Mouse (Mus musculus): ENCODE results near the gene Slc44a5.

Slc44a5 gene

GRCm38 (mm10) chr3:154171881-154172592, 198.8 kb downstream of the Slc44a5 start:
- peak; percentile 12 to 34 for DNase-seq (ENCODE audit: low spot score in 2 of 2)

- peak; percentile 8 to 23 for DNase-seq (ENCODE audit: low spot score in 2 of 2)
Observed at GRCm38 (mm10) chr3:154172593-154172965, 199.3 kb downstream of the Slc44a5 start.

DNA sequence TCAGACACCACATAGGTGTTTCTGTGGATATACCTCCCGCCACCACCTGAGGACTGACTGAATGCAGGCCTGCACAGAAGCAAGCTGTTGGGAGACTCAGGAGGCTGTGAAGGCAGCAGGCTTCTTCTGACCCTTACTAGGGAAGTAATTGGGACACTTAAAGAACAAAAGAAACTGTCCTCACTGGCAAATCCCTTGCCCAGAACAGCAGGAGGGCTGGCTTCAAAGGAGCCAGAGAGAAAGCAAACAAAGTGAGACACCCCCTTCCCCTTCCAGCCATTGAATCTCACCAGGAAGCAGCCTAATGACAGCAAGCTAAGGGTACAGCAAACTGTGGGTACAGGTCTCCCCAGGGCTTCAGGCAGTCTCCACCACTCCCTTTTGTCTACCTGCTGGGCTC, 200.3 kb downstream of the Slc44a5 start:
- DNase-seq (ENCODE audit: low spot score in 2 of 2): peak; percentile 10 to 33

DNA sequence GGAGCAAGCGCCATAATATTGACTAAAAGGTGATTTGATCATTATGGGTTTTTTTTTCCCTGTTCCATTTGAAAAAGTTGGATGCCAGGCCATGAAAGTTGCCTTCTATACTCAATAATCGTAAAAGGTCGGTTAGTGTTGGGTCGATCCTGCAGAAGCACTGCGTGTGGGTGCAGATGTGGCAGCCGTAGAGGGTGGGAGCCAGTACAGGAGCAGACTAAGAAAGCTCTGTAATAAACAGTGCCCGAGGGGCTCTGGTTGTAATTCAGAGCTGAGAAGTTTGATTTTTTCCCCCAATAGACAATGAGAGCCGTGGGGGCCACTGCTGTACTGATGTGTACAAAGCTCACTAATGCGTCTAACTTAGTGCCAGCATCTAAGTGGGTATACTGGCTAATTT, 200.8 kb downstream of the Slc44a5 start:
- DNase-seq (ENCODE audit: low spot score in 2 of 2): peak; percentile 3 to 50

DNA sequence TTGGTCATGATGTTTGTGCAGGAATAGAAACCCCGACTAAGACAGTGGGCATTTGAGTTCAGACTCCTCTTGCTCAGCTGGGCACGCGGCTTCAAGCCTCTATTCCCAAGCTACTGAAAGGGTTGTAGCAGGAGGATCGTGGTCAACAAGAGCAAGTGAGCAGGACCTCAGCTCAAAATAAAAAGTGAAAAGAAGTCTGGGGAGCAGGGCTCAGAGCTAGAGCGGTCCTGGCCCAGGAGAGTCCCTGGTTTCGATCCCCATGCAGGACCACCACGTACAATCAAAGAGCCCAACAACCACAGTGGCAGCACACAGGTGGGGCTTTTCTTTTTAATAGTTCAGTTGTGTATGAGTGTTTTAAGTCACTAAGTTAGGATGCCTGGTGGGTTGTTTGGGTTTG, 201.5 kb downstream of the Slc44a5 start:
- DNase-seq (ENCODE audit: low spot score in 2 of 2): peak; percentile 9 to 33

DNA sequence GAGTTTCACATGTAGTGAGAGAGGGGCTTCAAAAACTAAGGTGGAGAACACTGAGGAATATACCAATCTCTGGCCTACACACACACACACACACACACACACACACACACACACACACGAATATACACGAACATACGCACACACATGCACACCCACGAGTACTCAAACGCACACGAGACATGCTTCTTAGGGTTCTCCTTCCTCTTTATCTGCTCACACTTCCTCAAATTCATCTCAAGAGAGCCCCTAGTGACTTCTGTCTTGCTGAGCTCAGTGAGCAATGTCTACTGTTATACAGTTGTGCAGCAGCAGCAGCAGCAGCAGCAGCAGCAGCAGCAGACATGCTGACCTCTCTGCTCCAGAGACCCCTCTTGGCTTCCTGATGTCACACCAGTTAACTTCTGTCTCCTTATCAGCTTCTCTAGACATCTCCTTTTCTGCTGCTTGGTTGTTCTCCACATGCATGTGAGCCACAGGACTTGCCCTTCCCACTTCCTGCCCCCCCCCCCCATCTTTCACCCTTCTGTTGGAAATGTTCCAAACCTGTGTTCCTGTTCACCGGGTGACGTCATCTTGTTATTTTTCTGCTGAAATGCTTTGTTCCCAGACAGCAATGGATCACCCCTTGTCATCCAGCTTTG, 204.5 kb downstream of the Slc44a5 start:
- DNase-seq (ENCODE audit: low spot score in 2 of 2): peak; percentile 10 to 49

GRCm38 (mm10) chr3:154179423-154179920, 206.2 kb downstream of the Slc44a5 start:
- peak; percentile 4 to 8 for DNase-seq (ENCODE audit: low spot score in 2 of 2)

DNA sequence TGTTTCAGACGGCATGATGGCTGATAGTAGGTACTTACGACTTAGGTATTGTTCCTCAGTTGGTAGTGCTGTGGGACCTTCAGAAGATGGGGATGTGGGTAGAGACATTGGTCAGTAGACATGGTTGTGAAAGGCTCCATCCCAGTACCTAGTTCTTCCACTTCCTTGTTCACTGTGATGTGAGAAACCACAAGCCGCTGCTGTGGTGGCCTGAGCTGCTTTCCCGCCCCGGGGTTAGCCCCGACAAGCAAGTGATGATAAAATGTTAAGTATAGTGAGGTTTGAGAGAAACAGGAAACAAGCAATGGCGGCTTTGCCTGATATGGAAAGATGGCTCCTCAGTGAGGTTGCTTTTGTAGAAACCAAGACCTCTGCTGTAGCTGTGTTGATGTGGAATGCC, 209.8 kb downstream of the Slc44a5 start:
- DNase-seq (ENCODE audit: low spot score in 2 of 2): peak; percentile 3 to 44

- DNase-seq (ENCODE audit: low spot score in 2 of 2): no peak
Observed at GRCm38 (mm10) chr3:154183957-154184356, 210.7 kb downstream of the Slc44a5 start.

DNA sequence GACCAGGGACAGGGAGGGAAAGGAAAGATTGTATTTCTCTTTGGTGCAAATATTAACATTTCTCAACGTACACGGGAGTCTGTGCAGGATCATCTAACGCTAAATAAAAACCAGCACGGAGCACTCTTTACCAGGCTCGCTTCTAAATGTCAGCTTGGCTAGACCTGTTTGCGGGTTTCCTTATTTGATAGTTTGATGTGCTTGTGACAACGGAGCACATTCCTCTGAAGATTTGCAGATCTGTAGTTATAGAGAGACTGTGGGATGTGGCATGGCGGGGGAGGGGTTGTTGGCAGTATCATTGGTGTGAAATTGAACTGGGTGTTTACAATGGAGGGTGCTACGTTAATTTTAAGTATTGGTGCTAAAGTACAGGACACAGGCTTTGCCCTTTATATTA, 215.4 kb downstream of the Slc44a5 start:
- no peak for DNase-seq (ENCODE audit: low spot score in 2 of 2)

GRCm38 (mm10) chr3:154192328-154193030, 219.2 kb downstream of the Slc44a5 start:
- no peak for DNase-seq (ENCODE audit: low spot score in 2 of 2)

- no peak for DNase-seq (ENCODE audit: low spot score in 2 of 2)
Observed at GRCm38 (mm10) chr3:154193189-154193840, 220.1 kb downstream of the Slc44a5 start.

DNA sequence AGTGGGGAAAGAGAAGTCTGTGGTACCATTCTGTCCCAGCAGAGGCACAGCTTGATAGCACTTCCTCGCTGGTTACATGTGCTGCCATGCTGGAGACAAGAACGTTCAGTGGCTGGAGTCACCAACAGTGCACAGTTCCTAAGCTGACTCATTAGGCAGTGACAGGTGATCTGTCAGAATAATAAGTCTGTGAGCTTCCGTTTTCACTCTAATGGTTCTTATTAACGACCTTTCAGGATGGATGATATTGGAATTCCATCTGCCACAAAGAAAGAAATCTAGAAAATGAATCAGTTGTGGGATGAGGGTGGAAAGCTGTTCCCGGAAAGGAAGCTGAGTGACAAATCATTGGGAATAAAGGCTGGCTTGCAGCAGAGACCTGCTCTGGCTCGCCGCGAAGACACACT, 227.2 kb downstream of the Slc44a5 start:
- DNase-seq (ENCODE audit: low spot score in 2 of 2): no peak

DNA sequence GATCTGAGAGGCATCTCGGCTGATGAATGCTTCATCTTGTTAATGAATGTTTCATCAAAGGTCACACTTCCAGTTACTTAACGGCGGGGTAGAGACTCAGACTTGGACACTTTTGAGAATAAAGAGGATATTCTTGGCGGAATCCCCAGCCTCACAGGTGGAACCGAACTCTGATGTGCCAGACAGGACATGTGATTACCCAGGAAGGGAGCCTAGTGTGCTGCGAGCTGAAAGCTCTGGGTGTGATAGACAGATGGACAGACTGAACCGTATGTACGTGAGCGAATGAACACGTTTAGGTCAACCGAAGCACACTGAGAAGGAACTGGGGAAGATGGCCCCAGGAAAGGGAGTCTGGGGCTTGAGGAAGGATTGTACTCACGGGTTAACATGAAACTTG, 228.6 kb downstream of the Slc44a5 start:
- DNase-seq (ENCODE audit: low spot score in 2 of 2): no peak

DNA sequence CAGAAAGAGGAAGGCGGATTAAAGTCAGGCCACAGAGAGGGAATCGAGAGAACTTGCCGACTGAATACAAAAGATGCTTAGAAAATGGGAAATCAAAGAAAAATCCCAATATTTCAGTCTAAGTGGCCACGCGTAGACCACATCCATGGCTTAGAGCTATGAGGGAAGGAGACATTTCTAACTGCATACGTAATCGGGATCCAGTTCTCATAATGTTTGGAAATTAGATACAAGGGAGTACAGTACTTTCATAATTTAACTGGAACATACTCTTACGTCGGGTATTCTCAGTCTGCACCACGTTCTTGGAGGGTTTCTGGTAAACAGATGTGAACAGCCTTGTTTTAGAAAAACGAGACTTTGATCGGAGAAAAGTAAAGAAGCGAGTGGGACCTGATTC, 229.1 kb downstream of the Slc44a5 start:
- no peak for DNase-seq (ENCODE audit: low spot score in 2 of 2)

GRCm38 (mm10) chr3:154208479-154208878, 235.2 kb downstream of the Slc44a5 start:
- DNase-seq (ENCODE audit: low spot score in 2 of 2): no peak

- DNase-seq (ENCODE audit: low spot score in 2 of 2): no peak
Observed at GRCm38 (mm10) chr3:154209201-154209754, 236.0 kb downstream of the Slc44a5 start.

- DNase-seq (ENCODE audit: low spot score in 2 of 2): no peak
Observed at GRCm38 (mm10) chr3:154209776-154210430, 236.7 kb downstream of the Slc44a5 start.

- no peak for DNase-seq (ENCODE audit: low spot score in 2 of 2)
Observed at GRCm38 (mm10) chr3:154210431-154211055, 237.3 kb downstream of the Slc44a5 start.

DNA sequence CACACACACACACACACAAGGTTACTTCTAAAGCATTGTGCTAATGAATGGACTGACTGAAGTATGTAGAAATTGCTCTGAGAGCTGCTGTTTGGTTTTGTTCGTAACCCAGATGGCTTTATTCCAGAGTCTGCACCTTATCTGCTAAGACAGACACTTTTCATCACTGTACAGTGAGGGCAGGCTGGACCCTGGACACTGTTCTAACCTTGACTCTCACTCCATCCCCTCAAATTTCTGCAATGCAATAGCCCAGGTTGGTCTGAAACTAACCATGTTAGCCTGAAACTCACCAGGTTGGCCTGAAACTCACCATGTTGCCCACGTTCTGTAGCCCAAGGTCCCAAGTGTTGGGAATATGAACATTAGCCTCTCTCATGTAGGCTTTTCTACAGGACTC, 239.3 kb downstream of the Slc44a5 start:
- no peak for DNase-seq (ENCODE audit: low spot score in 2 of 2)

GRCm38 (mm10) chr3:154215309-154215708, 242.1 kb downstream of the Slc44a5 start:
- DNase-seq (ENCODE audit: low spot score in 2 of 2): no peak

All from urinary bladder, postnatal 4 days (tissue).